Mouse (Mus musculus) small intestine, adult 2 months (tissue): ENCODE measurements around the gene Golga3. TPM values are rescaled to one million over a fixed set of nuclear protein-coding genes. Genes with fewer than 3 reads are reported as not detected.

Experiments
- H3K27ac ChIP-seq: fragments of 200-500 bp; 2 replicates; pipeline ENCODE4 v1.5.1; 2012; ENCODE audit warnings: low read depth, low read length, control low read depth, inconsistent platforms; ENCODE audit not compliant: insufficient read depth
- H3K27me3 ChIP-seq: fragments of 200-500 bp; 2 replicates; pipeline ENCODE4 v1.6.1; 2012; ENCODE audit warnings: mild to moderate bottlenecking, moderate library complexity, low read length, inconsistent platforms; ENCODE audit not compliant: control insufficient read depth, insufficient read depth
- H3K36me3 ChIP-seq: fragments of 200-500 bp; 2 replicates; pipeline ENCODE4 v1.6.1; 2012; ENCODE audit warnings: mild to moderate bottlenecking, low read length, control low read depth, inconsistent platforms; ENCODE audit not compliant: control insufficient read depth, insufficient read depth
- H3K4me1 ChIP-seq: fragments of 200-500 bp; 2 replicates; pipeline ENCODE4 v1.6.1; 2012; ENCODE audit warnings: low read length, inconsistent platforms, mixed read lengths; ENCODE audit not compliant: control insufficient read depth, insufficient read depth, insufficient read length
- H3K4me3 ChIP-seq: fragments of 200-500 bp; 2 replicates; pipeline ENCODE4 v1.5.1; 2012; ENCODE audit warnings: low read depth, mild to moderate bottlenecking, control low read depth, inconsistent platforms, low read length, moderate library complexity
- CTCF ChIP-seq: fragments of 200-500 bp; IDR thresholded peaks from 2 replicates; pipeline ENCODE4 v1.5.1; 2012; ENCODE audit warnings: low read depth, mild to moderate bottlenecking, control low read depth, inconsistent platforms, low read length, moderate library complexity, mixed read lengths; ENCODE audit not compliant: insufficient replicate concordance, insufficient read length; ENCODE audit errors: extremely low read depth
- POLR2A ChIP-seq: fragments of 200-500 bp; IDR thresholded peaks from 2 replicates; pipeline ENCODE4 v1.6.1; 2012; ENCODE audit warnings: low read depth, mild to moderate bottlenecking, control low read depth, inconsistent platforms, low read length, moderate library complexity
- WGBS: fragments of 180-500 bp; shearing (Covaris S2); methylation state at CpG from one replicate; pipeline ENCODE4 v1.1.7; 2018; 5-methylcytosine and 5-hydroxymethylcytosine counted together
- polyA plus RNA-seq: library from polyadenylated mRNA; depleted of rRNA; stranded (reverse); fragments of >200 nt; gene quantifications from 2 replicates; pipeline ENCODE4 v1.2.3, GENCODE M21; 2012; rRNA removed

Golga3 gene
- polyA plus RNA-seq, 1 experiment = 6.7 TPM

DNA sequence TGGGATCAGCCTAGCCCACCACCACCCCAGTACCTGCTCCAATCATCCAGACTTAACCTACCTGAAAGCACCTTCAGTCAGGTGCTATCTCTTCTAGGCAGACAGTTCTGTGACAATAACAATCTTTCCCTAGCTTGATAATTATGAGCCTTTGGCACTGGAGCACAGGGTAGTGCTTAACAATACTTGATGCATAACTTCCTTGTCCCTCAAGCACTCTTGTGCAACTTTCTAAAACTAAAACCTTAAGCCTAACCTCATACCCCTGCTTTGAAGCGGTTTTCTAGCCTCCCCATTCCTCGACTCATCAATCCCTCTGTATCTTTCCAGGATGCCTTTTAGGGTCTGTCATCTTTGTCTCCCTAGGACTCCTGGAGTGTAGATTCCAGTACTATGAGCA, 98.3 kb downstream of the Golga3 start:
- no peaks in the 10 kb centered on the region for H3K36me3 ChIP-seq
- H3K4me3 ChIP-seq = no peak overlapping the region
- TF ChIP-seq POLR2A (no peak), CTCF (no peak)
- WGBS = 70% methylated on average over 2 of the region's 2 CpGs
- no peak overlapping the region for H3K27ac ChIP-seq
- no peaks in the 10 kb centered on the region for H3K27me3 ChIP-seq
- no peaks in the 10 kb centered on the region for H3K4me1 ChIP-seq

Other genes starting within 250 kb of the Golga3 start
- gene Zfp932, start 180.2 kb upstream of the Golga3 start, polyA plus RNA-seq = 0.34 and 1.0 TPM in 2 replicates
- gene Gm17655, start 104.2 kb upstream of the Golga3 start, polyA plus RNA-seq = not detected in 2 replicates
- 0.05 TPM in 1 of 2 replicates, not detected in the other for gene Gm35315, start 82.3 kb upstream of the Golga3 start, polyA plus RNA-seq
- 0.28 and 0.86 TPM in 2 replicates for gene Plcxd1, start 76.7 kb upstream of the Golga3 start, polyA plus RNA-seq
- 53.2 and 101 TPM in 2 replicates for gene Gtpbp6, start 68.5 kb upstream of the Golga3 start, polyA plus RNA-seq
- gene Zfp605, start 66.6 kb upstream of the Golga3 start, polyA plus RNA-seq = 0.04 and 0.10 TPM in 2 replicates
- gene Chfr, start 40.9 kb upstream of the Golga3 start, polyA plus RNA-seq = 24.6 and 65.1 TPM in 2 replicates
- gene Ankle2, start 54.3 kb downstream of the Golga3 start, polyA plus RNA-seq = 2.8 and 4.6 TPM in 2 replicates
- 7.3 and 8.6 TPM in 2 replicates for gene Pgam5, start 93.2 kb downstream of the Golga3 start, polyA plus RNA-seq
- gene Pxmp2, start 109.5 kb downstream of the Golga3 start, polyA plus RNA-seq = 2.5 and 7.1 TPM in 2 replicates
- gene Pole, start 109.6 kb downstream of the Golga3 start, polyA plus RNA-seq = 3.4 and 5.7 TPM in 2 replicates
- gene P2rx2, start 166.5 kb downstream of the Golga3 start, polyA plus RNA-seq = 1.2 and 2.3 TPM in 2 replicates
- gene Lrcol1, start 168.0 kb downstream of the Golga3 start, polyA plus RNA-seq = not detected in 2 replicates